ENCODE assay signal across 20 mouse cellular contexts in genomic region chr12:108829636-108830035, GRCm38 (mm10). TPM values are rescaled to one million over a fixed set of nuclear protein-coding genes. Genes with fewer than 3 reads are reported as not detected.
DNase-seq lines count a peak whose midpoint lies in the region; ATAC-seq and TF ChIP-seq lines count a peak whose summit lies in the region.
"Had no signal": no experiment of that assay in that cellular context is flagged by ENCODE, and none has a peak within 500 bp of the region (broad histone marks: within the 10 kb centered on the region; RNA-seq: fewer than 3 reads in every experiment).

No protein-coding gene starts in this region.

- H3K27me3 ChIP-seq in hindbrain, embryonic 12.5 days: peaks cover 6% of the 10 kb centered on the region; the same call in 1 of the 2 replicates
- H3K27me3 ChIP-seq: heart, embryonic 15.5 days; limb, embryonic 15.5 days had no signal

- peaks cover 23% of the 10 kb centered on the region for H3K36me3 ChIP-seq in hindbrain, embryonic 12.5 days
- H3K36me3 ChIP-seq: heart, embryonic 15.5 days had no signal

- WGBS in hindbrain, embryonic 12.5 days: 85% methylated on average over 5 of the region's 5 CpGs

- intact Hi-C loops in gastrocnemius, adult 2 months (cut with DNase I): no loop called here
- intact Hi-C loops in gastrocnemius, postnatal 36 days (cut with DNase I): no loop called here

- peaks cover 17% of the 10 kb centered on the region for H3K4me1 ChIP-seq in hindbrain, embryonic 12.5 days

- no peak for TF ChIP-seq CTCF in gastrocnemius, adult 2 months (IDR thresholded peaks at IDR 0.05)

- ATAC-seq in hindbrain, embryonic 12.5 days (ENCODE audit: low FRiP score): no peak
- ATAC-seq: hindbrain, postnatal 0 days; intestine, embryonic 16.5 days had no signal

- peak overlapping the region; percentile 57 for H3K27ac ChIP-seq in gastrocnemius, adult 2 months
- H3K27ac ChIP-seq in hindbrain, embryonic 12.5 days: no peak overlapping the region
- H3K27ac ChIP-seq: forebrain, embryonic 12.5 days; heart, embryonic 15.5 days; hindbrain, postnatal 0 days; limb, embryonic 15.5 days; liver, embryonic 14.5 days had no signal

- no peaks in the 10 kb centered on the region for H3K9me3 ChIP-seq in hindbrain, embryonic 12.5 days (replicated peaks)
- H3K9me3 ChIP-seq: forebrain, embryonic 12.5 days; heart, embryonic 15.5 days; limb, embryonic 15.5 days had no signal

- DNase-seq in adrenal gland, adult 2 months: peak; percentile 81
- no peak for DNase-seq in adrenal gland, postnatal 4 days (ENCODE audit: low spot score in 2 of 2)
- DNase-seq in gastrocnemius, adult 2 months: peak; percentile 23
- DNase-seq in gastrocnemius, postnatal 36 days: no peak
- peak; percentile 13 for DNase-seq in lung, postnatal 36 days
- DNase-seq in lung, postnatal 25 days (ENCODE audit: low spot score): no peak
- DNase-seq: cerebellum, postnatal 14 days; heart, postnatal 4 days; left cerebral cortex, postnatal 4 days; lung, embryonic 14.5 days; thymus, adult 18-20 months; thymus, postnatal 36 days had no signal

- H3K9ac ChIP-seq in hindbrain, embryonic 12.5 days: no peak overlapping the region
- H3K9ac ChIP-seq: forebrain, embryonic 12.5 days; heart, embryonic 15.5 days; limb, embryonic 15.5 days; liver, embryonic 14.5 days; lung, embryonic 14.5 days had no signal

- no peak overlapping the region for H3K4me3 ChIP-seq in gastrocnemius, adult 2 months
- H3K4me3 ChIP-seq in hindbrain, embryonic 12.5 days: no peak overlapping the region
- H3K4me3 ChIP-seq: forebrain, embryonic 12.5 days; heart, embryonic 15.5 days; limb, embryonic 15.5 days had no signal

- no peak overlapping the region for H3K4me2 ChIP-seq in hindbrain, embryonic 12.5 days (replicated peaks)
- H3K4me2 ChIP-seq: forebrain, embryonic 12.5 days; heart, embryonic 15.5 days; limb, embryonic 15.5 days; lung, embryonic 14.5 days; midbrain, embryonic 11.5 days had no signal

RNA-seq across cellular contexts. Expression of gene Slc25a29, which starts 6.0 kb away (rescaled TPM):
- total RNA-seq in adrenal gland, adult 2 months (2021): 10 to 100 TPM; 14.0 to 17.7 TPM
- polyA plus RNA-seq in adrenal gland, adult 2 months (2012; rRNA removed): 93.3 and 111 TPM in 2 replicates
- total RNA-seq in adrenal gland, postnatal 4 days (2021): 1 to 10 TPM; 8.7 to 9.6 TPM
- total RNA-seq in gastrocnemius, adult 2 months (2021): 10 to 100 TPM; 11.9 to 12.1 TPM
- total RNA-seq in gastrocnemius, postnatal 36 days (2021): 1 to 10 TPM; 7.3 to 9.2 TPM
- polyA plus RNA-seq in hindbrain, embryonic 12.5 days (2016; fragmentation: Nextera tagmentation; extraction: Ambion mirVana): 13.7 and 15.1 TPM in 2 replicates

RNA-seq across cellular contexts. Expression of gene Slc25a47, which starts 6.2 kb away (rescaled TPM):
- 10 to 100 TPM in 1 of 2 experiments, 1 to 10 TPM in 1; 8.4 to 12.2 TPM for total RNA-seq in adrenal gland, adult 2 months (2021)
- 16.6 TPM in 2 replicates for polyA plus RNA-seq in adrenal gland, adult 2 months (2012; rRNA removed)
- total RNA-seq in adrenal gland, postnatal 4 days (2021): 10 to 100 TPM; 14.1 to 44.8 TPM
- total RNA-seq in gastrocnemius, adult 2 months (2021): 1 to 10 TPM; 7.7 to 8.8 TPM
- total RNA-seq in gastrocnemius, postnatal 36 days (2021): 1 to 10 TPM; 4.9 to 6.8 TPM
- 10.3 and 11.1 TPM in 2 replicates for polyA plus RNA-seq in hindbrain, embryonic 12.5 days (2016; fragmentation: Nextera tagmentation; extraction: Ambion mirVana)

RNA-seq across cellular contexts. Expression of gene Yy1, which starts 36.9 kb away (rescaled TPM):
- total RNA-seq in adrenal gland, adult 2 months (2021): 100 to 1,000 TPM in 1 of 2 experiments, 10 to 100 TPM in 1; 56.2 to 102 TPM
- polyA plus RNA-seq in adrenal gland, adult 2 months (2012; rRNA removed): 22.5 and 27.8 TPM in 2 replicates
- total RNA-seq in adrenal gland, postnatal 4 days (2021): 10 to 100 TPM; 70.1 to 75.3 TPM
- 10 to 100 TPM; 33.4 to 35.6 TPM for total RNA-seq in gastrocnemius, adult 2 months (2021)
- 10 to 100 TPM; 24.6 to 28.5 TPM for total RNA-seq in gastrocnemius, postnatal 36 days (2021)
- polyA plus RNA-seq in hindbrain, embryonic 12.5 days (2016; fragmentation: Nextera tagmentation; extraction: Ambion mirVana): 16.2 and 18.3 TPM in 2 replicates

Comparison
In these comparisons a context has a peak if more than half of its experiments do, and no peak if none do; other contexts are left out.
1. DNase-seq: peak in adrenal gland, adult 2 months (single experiment), gastrocnemius, adult 2 months (single experiment) and lung, postnatal 36 days (single experiment); none in adrenal gland, postnatal 4 days (0 of 2), gastrocnemius, postnatal 36 days (0 of 2) and lung, postnatal 25 days (single experiment).